Mouse (Mus musculus): ENCODE measurements around the gene Irf7.

GRCm38 (mm10) chr7:141218141-141218540 is 48.1 kb downstream of the Irf7 start:
- no peak for TF ChIP-seq POLR2A (IDR thresholded peaks at IDR 0.05; ENCODE audit: borderline replicate concordance, insufficient read depth, low read length)
- TF ChIP-seq CTCF (IDR thresholded peaks at IDR 0.05; ENCODE audit: borderline replicate concordance, insufficient read depth, low read depth, low read length) = no peak

Measured in cerebellum, adult 2 months (tissue).